Mouse (Mus musculus): ENCODE measurements around the gene Cmtm8. TPM values are rescaled to one million over a fixed set of nuclear protein-coding genes. Genes with fewer than 3 reads are reported as not detected.

Cmtm8 gene
- under 1 TPM in 1 of 2 experiments, not detected in 1; 0.49 TPM for polyA plus RNA-seq (2017; shearing (Covaris generic))

GRCm38 (mm10) chr9:114844017-114844662, at the start of gene Cmtm8:
Cmtm8 (minus strand) TSS chr9:114844156.

GRCm38 (mm10) chr9:114781526-114782212, 62.3 kb downstream of the Cmtm8 start, which contains the start of gene Cmtm7:
Cmtm7 (minus strand) TSS chr9:114781856.

Other genes with a start within 250 kb of the Cmtm8 start
- gene Cnot10, start 204.0 kb downstream of the Cmtm8 start, polyA plus RNA-seq (2017; shearing (Covaris generic)), result 10 to 100 TPM; 48.2 to 51.3 TPM
- 10 to 100 TPM; 68.7 to 72.7 TPM for gene Dync1li1, start 155.4 kb downstream of the Cmtm8 start, polyA plus RNA-seq (2017; shearing (Covaris generic))
- gene Cmtm6, start 113.0 kb downstream of the Cmtm8 start, polyA plus RNA-seq (2017; shearing (Covaris generic)), result 100 to 1,000 TPM; 169 to 197 TPM
- gene Cmtm7, start 62.3 kb downstream of the Cmtm8 start, polyA plus RNA-seq (2017; shearing (Covaris generic)), result 100 to 1,000 TPM; 133 to 354 TPM
- gene Gpd1l, start 89.8 kb upstream of the Cmtm8 start, polyA plus RNA-seq (2017; shearing (Covaris generic)), result 10 to 100 TPM; 29.7 to 40.4 TPM
- under 1 TPM in 1 of 2 experiments, not detected in 1; 0.37 TPM for gene Osbpl10, start 134.4 kb upstream of the Cmtm8 start, polyA plus RNA-seq (2017; shearing (Covaris generic))
- 1,000 to 10,000 TPM; 1,954 to 3,347 TPM for gene Rps27rt, start 138.6 kb upstream of the Cmtm8 start, polyA plus RNA-seq (2017; shearing (Covaris generic))

Data from activated CD4-positive, CD25-positive, alpha-beta regulatory T cell (primary cell).